Mouse (Mus musculus) central nervous system, embryonic 11.5 days (tissue): ENCODE measurements around the gene Cdc42ep3. TPM values are rescaled to one million over a fixed set of nuclear protein-coding genes. Genes with fewer than 3 reads are reported as not detected.

Source experiments
- polyA plus RNA-seq: library from polyadenylated mRNA; depleted of rRNA; stranded (reverse); fragments of >200 nt; gene quantifications from 2 replicates; pipeline ENCODE4 v1.2.3, GENCODE M21; 2012; rRNA removed

Gene Cdc42ep3
- 10.7 and 17.7 TPM in 2 replicates for polyA plus RNA-seq

DNA sequence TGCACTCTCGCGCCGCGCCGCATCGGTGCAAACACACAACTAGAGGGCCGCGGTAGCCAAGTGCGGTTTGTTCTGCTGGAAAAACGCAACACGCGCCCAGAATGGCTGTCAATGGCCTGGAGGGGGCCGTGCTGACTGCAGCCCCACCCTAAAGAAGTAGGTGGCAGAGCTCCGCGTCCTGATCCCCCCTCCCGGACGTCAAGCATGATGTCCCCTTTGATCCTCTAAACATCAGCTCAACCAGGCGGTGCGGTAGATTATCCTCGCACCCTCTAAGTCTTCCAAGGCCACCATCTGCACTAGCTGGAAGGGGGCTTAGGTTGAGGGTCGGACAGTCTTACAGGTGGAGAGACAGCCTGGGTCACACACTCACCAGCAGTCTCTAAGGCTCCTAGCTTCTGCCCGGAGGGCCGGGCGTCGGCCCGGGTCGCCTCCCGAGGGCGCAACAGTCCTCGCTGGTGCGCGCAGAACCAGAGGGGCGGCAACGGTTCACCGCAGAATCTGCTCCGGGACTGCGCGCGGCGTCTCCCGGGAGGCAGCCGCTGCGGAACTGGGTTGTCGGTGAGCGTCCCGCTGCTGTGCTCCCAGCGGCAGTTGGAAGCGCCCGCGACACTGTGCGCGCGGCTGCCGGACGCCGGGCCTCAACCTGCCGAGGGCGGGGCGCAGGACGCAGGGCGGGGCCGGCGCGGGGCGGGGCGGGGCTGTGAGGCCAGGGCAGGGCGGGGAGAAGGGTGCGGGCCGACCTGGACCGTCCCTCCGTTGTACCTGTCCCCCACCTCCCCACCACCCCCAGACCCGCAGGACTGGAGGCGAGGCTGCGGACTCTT, at the start of gene Cdc42ep3:
Gene Cdc42ep3, minus strand, starts transcription at position 648 of the 827 bp plus-strand sequence.

